Mouse (Mus musculus): ENCODE measurements around the gene Mfng.

DNA sequence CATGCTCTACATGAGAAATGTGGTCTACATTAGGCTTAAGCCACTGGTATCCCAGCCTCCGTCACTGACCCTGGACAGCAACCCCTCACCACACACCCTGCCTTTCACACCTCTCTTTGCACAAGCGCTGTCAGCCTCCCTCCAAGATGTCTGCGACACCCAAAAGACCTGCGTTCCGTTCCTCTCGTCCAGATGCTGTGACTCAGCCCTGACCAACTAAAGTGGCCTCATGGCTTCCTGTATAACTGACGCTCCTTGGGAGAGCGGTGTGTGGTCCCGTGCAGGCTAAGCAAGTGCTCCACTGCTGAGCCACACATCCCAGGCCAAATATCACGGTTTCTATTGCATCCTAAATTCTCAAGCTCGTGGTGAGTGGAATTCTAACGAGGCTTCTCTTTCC, 32.6 kb downstream of the Mfng start:
- no peak for TF ChIP-seq CTCF (IDR thresholded peaks at IDR 0.05; ENCODE audit: low read depth)
- no peak for TF ChIP-seq EP300 (optimal IDR thresholded peaks at IDR 0.05)
